Mouse (Mus musculus) lung, embryonic 15.5 days (tissue): ENCODE data around the gene Klf2. TPM values are rescaled to one million over a fixed set of nuclear protein-coding genes. Genes with fewer than 3 reads are reported as not detected.

Experiments used
- ATAC-seq: fragments of 200-750 bp; cut with Nextera tagmentation; 2 replicates; pipeline ENCODE4 v1.8.0; 2017; ENCODE audit warnings: moderate number of reproducible peaks, borderline replicate concordance; ENCODE audit not compliant: low FRiP score, low TSS enrichment; ENCODE audit errors: extremely low read depth
- H3K27ac ChIP-seq: fragments of 300-500 bp; sonication (generic); 2 replicates; pipeline ENCODE4 v1.5.1; 2015; ENCODE audit warnings: moderate library complexity, mild to moderate bottlenecking, inconsistent platforms
- H3K27me3 ChIP-seq: fragments of 300-500 bp; sonication (generic); 2 replicates; pipeline ENCODE4 v1.6.1; 2015; ENCODE audit warnings: inconsistent platforms
- H3K36me3 ChIP-seq: fragments of 300-500 bp; sonication (generic); 2 replicates; pipeline ENCODE4 v1.6.1; 2015; ENCODE audit warnings: inconsistent platforms
- H3K4me1 ChIP-seq: fragments of 300-500 bp; sonication (generic); 2 replicates; pipeline ENCODE4 v1.6.1; 2015; ENCODE audit warnings: inconsistent platforms
- H3K4me2 ChIP-seq: fragments of 300-500 bp; sonication (generic); 2 replicates; pipeline ENCODE4 v1.6.1; 2015; ENCODE audit warnings: inconsistent platforms, mild to moderate bottlenecking, moderate library complexity
- H3K4me3 ChIP-seq: fragments of 300-500 bp; sonication (generic); 2 replicates; pipeline ENCODE4 v1.5.1; 2015; ENCODE audit warnings: mild to moderate bottlenecking, inconsistent platforms
- H3K9ac ChIP-seq: fragments of 300-500 bp; sonication (generic); 2 replicates; pipeline ENCODE4 v1.6.1; 2015; ENCODE audit warnings: inconsistent platforms
- H3K9me3 ChIP-seq: fragments of 300-500 bp; sonication (generic); 2 replicates; pipeline ENCODE4 v1.6.1; 2016; ENCODE audit warnings: inconsistent platforms
- WGBS: fragments of 180-500 bp; shearing (Covaris S2); methylation state at CpG from one replicate; pipeline ENCODE4 v1.1.7; 2015; 5-methylcytosine and 5-hydroxymethylcytosine counted together
- polyA plus RNA-seq: library from polyadenylated mRNA; unstranded; fragments of >200 nt; fragmentation: Nextera tagmentation; extraction: Ambion mirVana; gene quantifications from 2 replicates; pipeline ENCODE4 v1.2.1, GENCODE M21; 2015

Klf2 gene
- polyA plus RNA-seq, 1 experiment from 2014 or later, result 14.0 TPM

- Histone ChIP-seq H3K9ac (no peak overlapping the region), H3K27me3 (no peaks in the 10 kb centered on the region), H3K4me2 (no peak overlapping the region), H3K9me3 (no peaks in the 10 kb centered on the region), H3K4me1 (peaks cover 7% of the 10 kb centered on the region; the same call in 1 of the 2 replicates), H3K4me3 (no peak overlapping the region), H3K36me3 (peaks cover 52% of the 10 kb centered on the region), H3K27ac (no peak overlapping the region)
- no peak for ATAC-seq
Observed at GRCm38 (mm10) chr8:72360162-72360561, 41.3 kb downstream of the Klf2 start.

GRCm38 (mm10) chr8:72362754-72363153, 43.9 kb downstream of the Klf2 start:
- no peak overlapping the region for H3K9ac ChIP-seq
- no peak overlapping the region for H3K4me2 ChIP-seq
- no peaks in the 10 kb centered on the region for H3K27me3 ChIP-seq
- peaks cover 46% of the 10 kb centered on the region for H3K36me3 ChIP-seq
- WGBS, result 84% methylated on average over 4 of the region's 4 CpGs
- no peak overlapping the region for H3K27ac ChIP-seq
- H3K4me1 ChIP-seq, result peaks cover 7% of the 10 kb centered on the region; the same call in 1 of the 2 replicates
- no peak for ATAC-seq
- H3K4me3 ChIP-seq, result no peak overlapping the region
- H3K9me3 ChIP-seq, result no peaks in the 10 kb centered on the region

GRCm38 (mm10) chr8:72363457-72363856, 44.6 kb downstream of the Klf2 start:
- Histone ChIP-seq H3K4me1 (peaks cover 7% of the 10 kb centered on the region; the same call in 1 of the 2 replicates), H3K9ac (no peak overlapping the region), H3K4me2 (no peak overlapping the region), H3K27me3 (no peaks in the 10 kb centered on the region), H3K4me3 (no peak overlapping the region), H3K36me3 (peaks cover 50% of the 10 kb centered on the region), H3K27ac (no peak overlapping the region), H3K9me3 (no peaks in the 10 kb centered on the region)
- 68% methylated on average over 7 of the region's 7 CpGs for WGBS
- no peak for ATAC-seq

DNA sequence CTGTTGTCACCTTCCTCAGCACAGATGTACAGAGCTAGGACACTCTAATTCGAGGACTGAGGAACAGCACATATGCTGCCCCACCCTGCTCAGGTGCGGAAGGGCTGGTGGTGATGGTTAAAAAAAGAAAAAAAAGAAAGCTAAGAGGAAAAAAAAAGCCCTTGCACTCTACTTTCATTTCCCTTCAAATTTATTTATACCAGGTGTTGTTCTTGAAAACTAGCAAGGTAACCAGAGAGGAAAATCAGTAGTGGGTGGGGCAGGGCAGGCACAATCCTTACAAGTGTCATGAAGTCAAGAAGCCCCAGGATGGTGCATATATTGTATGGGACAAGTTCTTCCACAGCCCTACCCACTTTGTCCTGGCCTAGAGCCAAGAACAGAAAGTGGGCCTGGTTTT, 46.2 kb downstream of the Klf2 start:
- ATAC-seq, result no peak
- Histone ChIP-seq H3K4me1 (peaks cover 7% of the 10 kb centered on the region; the same call in 1 of the 2 replicates), H3K4me2 (no peak overlapping the region), H3K9me3 (no peaks in the 10 kb centered on the region), H3K9ac (no peak overlapping the region), H3K4me3 (no peak overlapping the region), H3K36me3 (peaks cover 52% of the 10 kb centered on the region), H3K27me3 (no peaks in the 10 kb centered on the region), H3K27ac (no peak overlapping the region)
- 66% methylated on average over 2 of the region's 2 CpGs for WGBS

GRCm38 (mm10) chr8:72365826-72366225, 47.0 kb downstream of the Klf2 start:
- no peak overlapping the region for H3K4me2 ChIP-seq
- peak; percentile 58; the same call in 1 of the 2 replicates for ATAC-seq
- H3K4me3 ChIP-seq, result no peak overlapping the region
- 21% methylated on average over 3 of the region's 3 CpGs for WGBS
- H3K4me1 ChIP-seq, result peaks cover 7% of the 10 kb centered on the region; the same call in 1 of the 2 replicates
- no peaks in the 10 kb centered on the region for H3K27me3 ChIP-seq
- no peak overlapping the region for H3K9ac ChIP-seq
- H3K36me3 ChIP-seq, result peaks cover 60% of the 10 kb centered on the region
- H3K27ac ChIP-seq, result no peak overlapping the region
- no peaks in the 10 kb centered on the region for H3K9me3 ChIP-seq

DNA sequence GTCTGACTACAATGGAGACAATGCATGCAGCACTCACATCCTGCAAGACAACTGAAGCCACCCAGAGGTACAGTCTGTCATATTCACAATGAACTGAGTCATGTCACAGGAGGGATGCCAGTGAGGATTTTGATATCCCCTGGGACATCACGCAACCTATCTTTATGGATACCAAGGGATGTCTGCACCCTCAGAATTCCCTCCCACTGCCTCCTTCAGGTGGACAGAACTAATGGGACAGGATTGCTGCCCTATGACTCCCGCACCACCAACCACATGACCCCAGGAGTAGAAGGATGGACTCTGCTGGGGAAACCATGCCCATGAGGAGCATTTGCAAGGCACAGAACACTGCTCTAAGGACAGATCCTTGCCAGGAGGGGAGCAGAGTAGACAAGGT, 47.6 kb downstream of the Klf2 start:
- H3K9ac ChIP-seq, result no peak overlapping the region
- no peak overlapping the region for H3K4me2 ChIP-seq
- no peaks in the 10 kb centered on the region for H3K9me3 ChIP-seq
- no peak overlapping the region for H3K4me3 ChIP-seq
- 92% methylated on average over 2 of the region's 2 CpGs for WGBS
- no peaks in the 10 kb centered on the region for H3K27me3 ChIP-seq
- H3K27ac ChIP-seq, result no peak overlapping the region
- H3K36me3 ChIP-seq, result peaks cover 64% of the 10 kb centered on the region
- H3K4me1 ChIP-seq, result peaks cover 7% of the 10 kb centered on the region; the same call in 1 of the 2 replicates
- ATAC-seq, result no peak

Other genes with a start within 250 kb of the Klf2 start
- not detected in 2 replicates for gene Olfr373, start 235.9 kb upstream of the Klf2 start, polyA plus RNA-seq
- not detected in 2 replicates for gene Olfr374, start 212.0 kb upstream of the Klf2 start, polyA plus RNA-seq
- gene Tpm4, start 184.1 kb upstream of the Klf2 start, polyA plus RNA-seq, result 896 and 923 TPM in 2 replicates
- gene Rab8a, start 157.8 kb upstream of the Klf2 start, polyA plus RNA-seq, result 118 and 120 TPM in 2 replicates
- gene Hsh2d, start 129.4 kb upstream of the Klf2 start, polyA plus RNA-seq, result 0.34 and 0.57 TPM in 2 replicates
- 0.20 TPM in 2 replicates for gene Cib3, start 106.2 kb upstream of the Klf2 start, polyA plus RNA-seq
- gene Gm11034, start 105.4 kb upstream of the Klf2 start, polyA plus RNA-seq, result not detected in 2 replicates
- gene Fam32a, start 99.3 kb upstream of the Klf2 start, polyA plus RNA-seq, result 71.6 and 77.4 TPM in 2 replicates
- gene Ap1m1, start 79.0 kb upstream of the Klf2 start, polyA plus RNA-seq, result 103 and 106 TPM in 2 replicates
- gene Gm10282, start 13.8 kb upstream of the Klf2 start, polyA plus RNA-seq, result 33.1 and 33.8 TPM in 2 replicates
- gene Eps15l1, start 102.4 kb downstream of the Klf2 start, polyA plus RNA-seq, result 50.6 and 55.6 TPM in 2 replicates
- gene Calr3, start 124.8 kb downstream of the Klf2 start, polyA plus RNA-seq, result 2.0 and 2.1 TPM in 2 replicates
- 15.6 and 16.9 TPM in 2 replicates for gene 1700030K09Rik, start 124.8 kb downstream of the Klf2 start, polyA plus RNA-seq
- gene Cherp, start 156.2 kb downstream of the Klf2 start, polyA plus RNA-seq, result 45.6 and 52.3 TPM in 2 replicates
- gene Slc35e1, start 173.6 kb downstream of the Klf2 start, polyA plus RNA-seq, result 23.3 and 24.6 TPM in 2 replicates
- 17.2 TPM in 2 replicates for gene Med26, start 229.2 kb downstream of the Klf2 start, polyA plus RNA-seq